Mouse (Mus musculus): Measurements from ENCODE around the gene Ano5.

The Ano5 gene

GRCm38 (mm10) chr7:51510671-51511651 lies at the start of gene Ano5:
TSS of gene Ano5 (plus strand) at chr7:51511029.
- DNase-seq = peak; percentile 24

- no peak for DNase-seq
Observed at GRCm38 (mm10) chr7:51499396-51499795, 11.4 kb upstream of the Ano5 start.

GRCm38 (mm10) chr7:51503940-51504339 lies 6.9 kb upstream of the Ano5 start:
- no peak for DNase-seq

- DNase-seq = no peak
Observed at GRCm38 (mm10) chr7:51510147-51510546, 682 bp upstream of the Ano5 start.

- no peak for DNase-seq
Observed at GRCm38 (mm10) chr7:51539344-51539743, 28.5 kb downstream of the Ano5 start.

GRCm38 (mm10) chr7:51540736-51541135 lies 29.9 kb downstream of the Ano5 start:
- DNase-seq = peak; percentile 13

GRCm38 (mm10) chr7:51600021-51600420 lies 89.2 kb downstream of the Ano5 start:
- no peak for DNase-seq

GRCm38 (mm10) chr7:51603741-51604140 lies 92.9 kb downstream of the Ano5 start:
- no peak for DNase-seq

- DNase-seq = no peak
Observed at GRCm38 (mm10) chr7:51614404-51614803, 103.6 kb downstream of the Ano5 start.

GRCm38 (mm10) chr7:51617941-51618340 lies 107.1 kb downstream of the Ano5 start:
- DNase-seq = no peak

GRCm38 (mm10) chr7:51618412-51618811 lies 107.6 kb downstream of the Ano5 start:
- no peak for DNase-seq

GRCm38 (mm10) chr7:51619977-51620376 lies 109.1 kb downstream of the Ano5 start:
- DNase-seq = no peak

- DNase-seq = peak; percentile 38
Observed at GRCm38 (mm10) chr7:51621694-51622145, 110.9 kb downstream of the Ano5 start, which contains the start of gene Slc17a6. TSS of gene Slc17a6 (plus strand) at chr7:51622006.

- no peak for DNase-seq
Observed at GRCm38 (mm10) chr7:51622196-51622595, 111.4 kb downstream of the Ano5 start.

GRCm38 (mm10) chr7:51622666-51623065 lies 111.8 kb downstream of the Ano5 start:
- DNase-seq = no peak

GRCm38 (mm10) chr7:51624336-51624897 lies 113.6 kb downstream of the Ano5 start:
- DNase-seq = no peak

GRCm38 (mm10) chr7:51625161-51625560 lies 114.3 kb downstream of the Ano5 start:
- DNase-seq = peak; percentile 9

GRCm38 (mm10) chr7:51625591-51626255 lies 114.9 kb downstream of the Ano5 start:
- DNase-seq = no peak

GRCm38 (mm10) chr7:51626451-51627000 lies 115.7 kb downstream of the Ano5 start:
- no peak for DNase-seq

GRCm38 (mm10) chr7:51627001-51627631 lies 116.3 kb downstream of the Ano5 start:
- peak; percentile 11 for DNase-seq

GRCm38 (mm10) chr7:51627666-51628065 lies 116.8 kb downstream of the Ano5 start:
- no peak for DNase-seq

- DNase-seq = no peak
Observed at GRCm38 (mm10) chr7:51628349-51628748, 117.5 kb downstream of the Ano5 start.

- no peak for DNase-seq
Observed at GRCm38 (mm10) chr7:51629206-51629605, 118.4 kb downstream of the Ano5 start.

Data from right cerebral cortex, postnatal 14 days (tissue).